Mouse (Mus musculus) forebrain, embryonic 14.5 days (tissue): ENCODE measurements around the gene Gm21970. TPM values are rescaled to one million over a fixed set of nuclear protein-coding genes. Genes with fewer than 3 reads are reported as not detected.
A peak's percentile ranks its signal among the peaks of the same experiment; 100 is the strongest.

ENCODE experiments used
- ATAC-seq: fragments of 200-750 bp; cut with Nextera tagmentation; 2 replicates; pipeline ENCODE4 v1.8.0; 2017; ENCODE audit warnings: mild to moderate bottlenecking, moderate library complexity
- DNase-seq: peaks from one replicate; pipeline ENCODE4 v3.0.0-alpha.2; 2015; ENCODE audit warnings: low spot score
- H3K27ac ChIP-seq: fragments of 300-500 bp; sonication (generic); 2 replicates; pipeline ENCODE4 v1.5.1; 2014; ENCODE audit warnings: low read depth, mild to moderate bottlenecking, control low read depth, low read length, moderate library complexity
- H3K27me3 ChIP-seq: fragments of 300-500 bp; sonication (generic); replicated peaks from 2 replicates; pipeline ENCODE4 v1.6.1; 2014; ENCODE audit warnings: low read length, control low read depth, mixed read lengths; ENCODE audit not compliant: control insufficient read depth, insufficient read depth
- H3K36me3 ChIP-seq: fragments of 300-500 bp; sonication (generic); 2 replicates; pipeline ENCODE4 v1.6.1; 2014; ENCODE audit warnings: low read length, control low read depth; ENCODE audit not compliant: control insufficient read depth, insufficient read depth
- H3K4me1 ChIP-seq: fragments of 300-500 bp; sonication (generic); 2 replicates; pipeline ENCODE4 v1.6.1; 2014; ENCODE audit warnings: antibody characterized with exemption, low read length, control low read depth; ENCODE audit not compliant: control insufficient read depth, insufficient read depth
- H3K4me2 ChIP-seq: fragments of 300-500 bp; sonication (generic); 2 replicates; pipeline ENCODE4 v1.6.1; 2014; ENCODE audit warnings: mild to moderate bottlenecking, control low read depth, low read length
- H3K4me3 ChIP-seq: fragments of 300-500 bp; sonication (generic); 2 replicates; pipeline ENCODE4 v1.5.1; 2014; ENCODE audit warnings: low read depth, low read length, control low read depth
- H3K9ac ChIP-seq: fragments of 300-500 bp; sonication (generic); 2 replicates; pipeline ENCODE4 v1.6.1; 2014; ENCODE audit warnings: mild to moderate bottlenecking, low read length, control low read depth, moderate library complexity
- H3K9me3 ChIP-seq: fragments of 300-500 bp; sonication (generic); replicated peaks from 2 replicates; pipeline ENCODE4 v1.6.1; 2016; ENCODE audit warnings: low read length, control low read depth, mixed read lengths; ENCODE audit not compliant: control insufficient read depth
- WGBS: fragments of 180-500 bp; shearing (Covaris S2); extraction: QIAGEN DNeasy Blood & Tissue Kit; methylation state at CpG from one replicate; pipeline ENCODE4 v1.1.7; 2014; 5-methylcytosine and 5-hydroxymethylcytosine counted together
- polyA plus RNA-seq: library from polyadenylated mRNA; unstranded; fragments of >200 nt; fragmentation: Nextera tagmentation; extraction: Ambion mirVana; gene quantifications from 2 replicates; pipeline ENCODE4 v1.2.1, GENCODE M21; 2014

Gene Gm21970
- polyA plus RNA-seq, 1 experiment from 2014 or later, result not detected

- no peak for DNase-seq
- Histone ChIP-seq H3K9ac (no peak overlapping the region), H3K9me3 (no peaks in the 10 kb centered on the region), H3K4me3 (no peak overlapping the region), H3K27me3 (no peaks in the 10 kb centered on the region), H3K36me3 (peaks cover 45% of the 10 kb centered on the region), H3K4me1 (no peaks in the 10 kb centered on the region), H3K27ac (no peak overlapping the region), H3K4me2 (no peak overlapping the region)
- ATAC-seq, result no peak
- WGBS, result 89% methylated on average over 3 of the region's 3 CpGs
Observed at GRCm38 (mm10) chr16:91387121-91387486, 4.4 kb upstream of the Gm21970 start.

DNA sequence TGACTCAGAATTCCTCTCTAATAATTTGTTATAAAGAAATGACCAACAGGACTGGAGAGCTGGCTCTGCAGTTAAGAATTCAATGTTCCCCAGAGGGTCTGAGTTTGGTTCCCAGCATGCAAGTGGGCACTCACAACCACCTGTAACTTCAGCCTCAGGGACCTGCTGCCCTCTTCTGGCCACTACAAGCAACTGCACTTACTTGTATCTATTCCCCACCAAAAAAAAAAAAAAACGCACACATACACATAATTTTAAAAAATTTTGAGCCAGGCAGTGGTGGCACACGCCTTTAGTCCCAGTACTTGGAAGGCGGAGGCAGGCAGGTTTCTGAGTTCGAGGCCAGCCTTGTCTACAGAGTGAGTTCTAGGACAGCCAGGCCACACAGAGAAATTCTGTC lies 1.4 kb upstream of the Gm21970 start:
- H3K9ac ChIP-seq, result no peak overlapping the region
- H3K36me3 ChIP-seq, result peaks cover 54% of the 10 kb centered on the region
- no peak overlapping the region for H3K4me2 ChIP-seq
- H3K27ac ChIP-seq, result no peak overlapping the region
- 84% methylated on average over 4 of the region's 4 CpGs for WGBS
- no peak for ATAC-seq
- DNase-seq, result peak; percentile 16
- H3K4me1 ChIP-seq, result no peaks in the 10 kb centered on the region
- no peaks in the 10 kb centered on the region for H3K9me3 ChIP-seq
- H3K27me3 ChIP-seq, result no peaks in the 10 kb centered on the region
- H3K4me3 ChIP-seq, result no peak overlapping the region

GRCm38 (mm10) chr16:91394826-91395410 lies 3.4 kb downstream of the Gm21970 start:
- Histone ChIP-seq H3K9me3 (no peaks in the 10 kb centered on the region), H3K27me3 (no peaks in the 10 kb centered on the region), H3K36me3 (peaks cover 27% of the 10 kb centered on the region), H3K4me1 (no peaks in the 10 kb centered on the region), H3K4me2 (no peak overlapping the region), H3K4me3 (no peak overlapping the region), H3K27ac (no peak overlapping the region), H3K9ac (no peak overlapping the region)
- no peak for ATAC-seq
- 85% methylated on average over 4 of the region's 4 CpGs for WGBS
- DNase-seq, result no peak

DNA sequence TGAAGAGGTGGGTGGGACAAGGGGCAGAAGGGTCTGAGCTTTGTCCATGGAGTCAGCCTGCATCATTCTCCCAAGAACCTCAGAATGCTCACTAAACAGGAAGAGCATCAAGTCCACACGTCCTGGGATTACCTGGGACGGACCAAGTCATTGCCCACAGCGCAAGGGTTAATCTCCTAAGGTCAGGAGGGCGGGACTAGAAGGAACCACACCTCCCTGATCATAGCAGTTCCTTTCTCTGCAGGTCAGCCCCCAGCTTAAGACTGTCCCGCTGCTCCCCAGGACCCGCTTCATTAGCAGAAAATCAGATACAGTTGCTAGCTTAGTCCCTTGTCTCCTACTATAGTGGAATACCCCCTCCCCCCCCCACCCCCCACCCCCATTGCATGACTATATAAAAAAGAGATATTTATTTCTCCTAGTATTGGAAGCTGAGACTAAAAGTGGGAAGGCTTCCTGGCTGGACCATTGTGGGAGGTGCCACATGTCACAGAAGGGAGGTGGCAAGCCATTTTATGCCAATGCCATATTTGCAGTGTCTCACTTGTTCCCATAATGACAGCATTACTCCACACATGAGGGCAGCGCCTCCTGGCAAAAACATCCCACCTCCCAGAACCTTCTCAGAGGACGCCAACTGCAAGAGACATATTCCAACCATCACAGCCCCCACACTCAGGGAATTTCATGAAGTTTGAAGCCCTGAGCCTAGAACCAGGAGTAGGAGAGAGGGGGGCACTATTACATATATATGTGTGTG lies 4.3 kb downstream of the Gm21970 start:
- peaks cover 31% of the 10 kb centered on the region for H3K36me3 ChIP-seq
- WGBS, result 44% methylated on average over 8 of the region's 8 CpGs

DNA sequence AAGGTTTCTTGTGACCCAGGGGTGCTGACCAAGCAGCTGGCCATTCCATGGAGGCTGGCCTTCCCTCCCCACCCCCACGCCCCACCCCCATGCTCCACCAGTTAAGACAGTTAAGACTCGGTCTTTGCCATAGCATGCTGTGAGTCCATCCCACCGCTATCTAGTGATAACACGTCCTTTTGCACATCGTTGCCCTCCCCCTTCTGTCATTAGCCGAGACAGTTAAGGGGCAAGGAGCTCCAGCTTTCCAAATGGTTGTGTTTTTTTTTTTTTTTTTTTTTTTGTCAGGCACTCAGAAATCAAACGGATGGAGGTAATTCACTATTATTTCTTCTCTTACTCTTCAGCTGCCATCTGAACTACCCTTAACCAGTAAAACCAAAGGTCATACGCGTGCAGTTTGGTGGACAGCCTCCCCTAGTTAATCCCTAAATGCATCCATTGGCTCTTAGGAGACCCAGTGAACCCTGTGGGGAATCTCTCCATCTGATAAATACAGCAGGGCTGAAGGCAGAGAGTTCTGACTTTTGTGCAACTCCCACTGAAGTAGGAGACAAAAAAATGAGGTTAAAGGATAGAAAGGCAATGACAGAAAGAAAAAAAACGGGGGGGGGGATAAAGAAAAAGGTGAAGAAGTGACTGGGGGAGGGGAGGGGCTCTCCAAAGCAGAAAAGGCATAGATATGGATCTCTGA lies 5.5 kb downstream of the Gm21970 start:
- ATAC-seq, result no peak

More for the DNA sequence above, 4.3 kb downstream of the Gm21970 start:
- DNase-seq, result no peak
- Histone ChIP-seq H3K4me3 (no peak overlapping the region), H3K27ac (no peak overlapping the region), H3K9me3 (no peaks in the 10 kb centered on the region), H3K4me1 (no peaks in the 10 kb centered on the region), H3K27me3 (no peaks in the 10 kb centered on the region), H3K9ac (no peak overlapping the region), H3K4me2 (no peak overlapping the region)
- no peak for ATAC-seq

DNA sequence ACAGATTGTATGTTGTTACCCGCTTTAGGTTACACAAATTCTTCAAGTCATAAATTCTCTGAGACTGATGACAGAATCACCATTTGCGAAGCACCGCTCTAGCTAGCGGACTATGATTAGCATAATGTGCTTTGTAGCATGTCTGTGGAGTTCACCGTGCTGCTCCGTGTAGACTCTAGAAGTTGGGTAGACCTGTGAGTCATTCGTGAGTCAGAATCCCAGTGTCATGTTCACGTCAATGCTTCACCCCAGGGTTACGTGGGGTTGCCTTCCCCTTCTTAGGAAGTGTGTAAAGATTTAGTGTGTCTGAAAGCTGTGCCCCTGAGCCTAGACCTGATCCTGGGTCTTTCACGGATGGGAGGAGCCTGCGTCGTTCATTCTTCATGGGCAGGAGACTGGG lies 6.5 kb downstream of the Gm21970 start:
- no peak overlapping the region for H3K9ac ChIP-seq
- 94% methylated on average over 12 of the region's 12 CpGs for WGBS
- H3K27ac ChIP-seq, result no peak overlapping the region
- ATAC-seq (no peak), DNase-seq (no peak)
- H3K4me3 ChIP-seq, result no peak overlapping the region
- H3K4me2 ChIP-seq, result no peak overlapping the region
- no peaks in the 10 kb centered on the region for H3K4me1 ChIP-seq
- no peaks in the 10 kb centered on the region for H3K27me3 ChIP-seq
- H3K36me3 ChIP-seq, result peaks cover 23% of the 10 kb centered on the region
- no peaks in the 10 kb centered on the region for H3K9me3 ChIP-seq

More for the DNA sequence above, 5.5 kb downstream of the Gm21970 start:
- no peak overlapping the region for H3K27ac ChIP-seq
- no peaks in the 10 kb centered on the region for H3K9me3 ChIP-seq
- H3K36me3 ChIP-seq, result peaks cover 29% of the 10 kb centered on the region
- H3K4me3 ChIP-seq, result no peak overlapping the region
- no peak overlapping the region for H3K4me2 ChIP-seq
- H3K4me1 ChIP-seq, result no peaks in the 10 kb centered on the region
- no peaks in the 10 kb centered on the region for H3K27me3 ChIP-seq
- H3K9ac ChIP-seq, result no peak overlapping the region
- WGBS, result 77% methylated on average over 10 of the region's 10 CpGs
- DNase-seq, result no peak

DNA sequence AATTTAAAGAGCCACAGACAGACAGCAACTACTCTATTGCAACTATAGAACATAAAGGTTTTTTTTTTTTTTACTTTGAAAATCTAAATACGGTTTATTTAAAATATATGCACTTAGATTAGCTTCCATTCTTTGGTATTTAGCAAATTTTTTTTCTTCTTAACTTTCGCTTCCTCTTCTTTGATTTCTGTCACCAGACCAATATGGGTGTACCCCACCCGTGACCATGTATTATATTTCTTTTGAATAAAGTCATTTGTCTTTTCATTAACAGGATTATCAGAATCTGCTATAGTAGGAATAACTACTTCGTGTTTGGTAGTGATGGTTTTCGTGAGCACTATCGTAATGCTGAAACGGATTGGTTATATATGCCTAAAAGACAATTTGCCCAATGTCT lies 7.4 kb downstream of the Gm21970 start:
- ATAC-seq (no peak), DNase-seq (no peak)
- no peaks in the 10 kb centered on the region for H3K4me1 ChIP-seq
- no peak overlapping the region for H3K9ac ChIP-seq
- H3K27ac ChIP-seq, result no peak overlapping the region
- H3K4me3 ChIP-seq, result no peak overlapping the region
- no peaks in the 10 kb centered on the region for H3K27me3 ChIP-seq
- H3K36me3 ChIP-seq, result peaks cover 21% of the 10 kb centered on the region
- no peak overlapping the region for H3K4me2 ChIP-seq
- no peaks in the 10 kb centered on the region for H3K9me3 ChIP-seq
- WGBS, result 96% methylated on average over 7 of the region's 7 CpGs

GRCm38 (mm10) chr16:91401569-91402165 lies 10.1 kb downstream of the Gm21970 start:
- Histone ChIP-seq H3K4me3 (no peak overlapping the region), H3K36me3 (peaks cover 15% of the 10 kb centered on the region; the same call in 1 of the 2 replicates), H3K27ac (no peak overlapping the region), H3K9me3 (no peaks in the 10 kb centered on the region), H3K4me1 (peaks cover 2% of the 10 kb centered on the region; the same call in 1 of the 2 replicates), H3K4me2 (no peak overlapping the region), H3K9ac (no peak overlapping the region), H3K27me3 (no peaks in the 10 kb centered on the region)
- WGBS, result 85% methylated on average over 6 of the region's 6 CpGs
- ATAC-seq, result no peak
- DNase-seq, result no peak
